Mouse (Mus musculus) kidney, adult 18-20 months (tissue): ENCODE measurements around the gene Rnf227.

Experiments
- DNase-seq: peaks from one replicate; pipeline ENCODE4 v3.0.0; 2021

The Rnf227 gene

DNA sequence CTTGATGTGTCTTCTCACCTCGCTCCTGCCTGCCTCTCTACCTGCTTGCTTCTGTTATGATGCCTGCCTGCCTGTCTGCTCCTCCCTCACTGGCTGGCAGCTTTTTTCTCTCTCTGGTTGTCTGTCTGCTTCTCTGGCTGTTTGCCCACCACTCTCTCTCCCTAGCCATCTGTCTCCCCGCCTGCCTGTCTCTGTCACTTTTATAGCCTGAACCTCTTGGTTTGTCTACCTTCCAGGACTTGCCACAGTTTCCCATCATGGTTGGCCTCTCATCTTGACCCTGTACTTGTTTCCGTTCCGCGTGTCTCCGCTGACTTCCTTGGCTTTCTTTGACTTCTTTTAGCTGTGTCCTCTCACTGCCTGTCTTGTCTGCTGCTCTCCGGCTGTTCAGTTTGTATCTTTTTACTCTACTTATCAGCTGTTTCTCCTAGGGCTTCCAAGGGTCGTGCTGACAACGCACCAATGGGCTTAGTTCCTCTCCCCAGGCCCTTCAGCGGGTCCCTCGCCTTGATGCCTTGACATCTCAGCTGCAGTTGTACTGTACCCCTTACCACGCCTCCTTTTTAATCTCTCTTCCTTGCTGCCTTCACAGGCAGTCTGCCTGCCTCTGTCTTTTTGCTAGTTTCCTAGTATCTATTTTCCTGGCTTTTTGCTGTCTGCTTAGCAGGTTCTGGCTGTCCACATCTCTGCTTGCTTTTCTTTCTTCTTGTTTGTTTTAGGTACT lies 32.0 kb downstream of the Rnf227 start:
- no peak for DNase-seq

DNA sequence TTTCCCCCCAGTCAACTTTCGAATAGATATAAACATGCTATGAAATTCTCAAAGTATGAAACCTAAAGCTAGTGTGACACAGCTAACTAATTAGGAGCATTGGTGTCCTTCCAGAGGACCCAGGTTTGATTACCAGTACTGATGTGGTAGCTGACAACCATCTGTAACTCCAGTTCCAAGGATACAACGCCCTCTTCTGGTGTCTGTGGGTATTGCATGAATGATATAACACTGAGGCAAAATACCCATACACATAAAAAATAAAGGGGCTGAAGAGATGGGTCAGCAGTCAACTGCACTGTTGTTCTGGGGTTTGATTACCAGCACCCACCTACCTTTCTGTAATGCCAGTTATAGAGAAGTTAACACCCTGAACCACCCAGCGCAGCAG lies 32.5 kb downstream of the Rnf227 start:
- no peak for DNase-seq

DNA sequence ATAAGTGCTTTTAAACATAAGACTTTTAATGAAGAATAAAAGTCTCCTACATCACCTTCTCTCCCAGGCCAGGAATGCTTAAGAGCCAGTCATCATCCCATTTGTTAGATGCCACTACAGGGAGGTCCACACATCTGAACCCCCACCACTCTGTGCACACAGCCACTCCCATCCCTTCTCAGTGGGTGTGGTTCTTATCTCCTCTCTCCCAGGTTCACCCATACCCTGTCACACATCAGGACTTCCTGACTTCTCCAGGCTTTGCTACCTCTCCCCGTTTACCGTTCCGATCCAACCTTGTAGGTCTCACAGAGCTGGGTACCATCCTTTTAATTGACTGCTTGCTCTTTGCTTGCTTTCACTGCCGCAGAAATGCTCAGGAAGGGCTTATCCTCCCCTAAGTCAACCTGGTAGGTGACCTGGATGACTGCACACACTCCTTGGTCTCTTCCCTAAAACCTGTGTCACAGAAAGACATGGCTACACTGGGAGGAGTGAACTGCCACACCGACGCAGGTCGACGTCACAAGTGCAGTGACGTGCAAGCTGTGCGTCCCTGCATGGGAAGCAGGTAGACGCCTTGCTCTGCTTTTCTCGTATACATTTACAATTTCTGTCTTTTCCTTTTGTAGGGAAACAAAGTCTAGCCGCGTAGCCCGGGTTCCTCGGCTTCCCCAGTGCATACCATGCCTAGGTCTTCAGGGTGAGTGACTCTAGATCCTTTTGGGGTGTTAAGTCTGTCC lies 33.1 kb downstream of the Rnf227 start:
- DNase-seq = no peak

DNA sequence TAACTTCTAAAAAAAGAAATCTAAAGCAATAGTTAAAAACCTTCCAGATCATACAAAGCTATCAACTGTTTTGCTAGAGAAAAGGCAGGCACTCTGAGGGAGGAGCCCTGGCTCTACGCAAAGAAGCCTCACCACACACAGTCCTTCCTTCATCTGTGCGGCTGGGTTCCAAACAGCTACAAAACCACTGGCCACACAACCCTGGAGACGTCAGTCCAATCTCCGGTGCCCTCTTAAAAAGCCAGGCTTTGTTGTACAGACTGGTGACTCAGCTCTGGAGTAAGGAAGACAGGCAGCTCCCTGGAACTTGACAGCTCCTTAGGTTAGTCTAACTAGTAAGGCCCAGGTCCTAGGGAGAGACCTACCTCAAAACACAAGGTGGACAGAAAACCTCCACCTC lies 35.4 kb downstream of the Rnf227 start:
- DNase-seq = no peak

DNA sequence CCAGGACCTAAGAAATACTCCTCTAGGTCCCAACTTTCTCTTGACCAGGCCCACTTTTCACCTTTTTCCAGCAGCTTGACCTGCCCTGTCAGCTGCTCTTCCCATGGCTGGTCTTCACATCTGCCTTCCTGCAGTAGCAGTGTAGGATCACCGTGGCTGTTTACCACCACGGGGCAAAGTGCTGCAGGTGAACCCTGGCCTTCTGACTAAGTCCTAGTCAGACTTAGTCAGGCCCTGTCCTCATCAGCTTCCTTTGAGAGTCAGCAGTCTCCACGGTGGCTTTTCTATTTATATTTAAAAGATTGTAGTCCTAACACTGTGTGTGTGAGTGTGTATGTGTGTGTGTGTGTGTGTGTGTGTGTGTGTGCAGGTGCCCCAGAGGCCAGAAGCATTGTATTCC lies 37.5 kb downstream of the Rnf227 start:
- DNase-seq = peak; percentile 64

DNA sequence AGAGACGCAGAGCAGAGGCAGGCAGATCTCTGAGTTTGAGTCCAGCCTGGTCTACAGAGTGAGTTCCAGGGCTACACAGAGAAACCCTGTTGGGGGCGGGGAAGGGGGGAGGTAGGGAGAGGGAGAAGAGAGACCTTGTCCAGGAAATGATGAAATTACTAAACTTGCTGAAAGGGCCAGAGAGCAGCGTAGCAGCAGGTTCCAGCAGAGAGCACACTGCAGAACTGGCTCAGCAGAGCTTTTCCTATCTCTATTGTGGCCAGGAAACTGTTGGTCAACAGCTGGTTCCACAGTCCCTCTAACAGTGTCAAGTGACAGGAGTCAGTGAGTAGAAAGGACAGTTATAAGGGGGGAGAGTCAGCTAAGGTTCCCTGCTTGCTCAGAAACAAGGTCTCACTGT lies 39.3 kb downstream of the Rnf227 start:
- no peak for DNase-seq

DNA sequence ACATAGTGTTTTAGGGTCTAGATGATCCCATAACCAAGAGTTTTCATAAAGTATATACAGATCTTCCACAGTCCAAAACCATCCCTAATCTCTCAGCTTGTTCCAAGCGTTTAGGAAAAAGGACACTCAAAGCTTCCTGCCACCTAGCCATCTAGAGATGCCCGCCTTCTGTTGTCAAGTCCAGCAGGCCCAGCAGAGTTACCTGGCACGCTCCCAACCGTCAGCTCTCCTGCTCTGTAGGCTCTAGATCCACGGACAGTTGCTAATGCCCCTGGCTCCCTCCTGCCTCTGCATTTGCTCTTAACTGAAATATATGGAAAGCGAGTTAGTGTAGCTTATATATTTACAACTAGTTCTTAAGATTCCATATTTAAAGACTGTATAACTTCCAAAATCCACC lies 41.1 kb downstream of the Rnf227 start:
- DNase-seq = no peak

DNA sequence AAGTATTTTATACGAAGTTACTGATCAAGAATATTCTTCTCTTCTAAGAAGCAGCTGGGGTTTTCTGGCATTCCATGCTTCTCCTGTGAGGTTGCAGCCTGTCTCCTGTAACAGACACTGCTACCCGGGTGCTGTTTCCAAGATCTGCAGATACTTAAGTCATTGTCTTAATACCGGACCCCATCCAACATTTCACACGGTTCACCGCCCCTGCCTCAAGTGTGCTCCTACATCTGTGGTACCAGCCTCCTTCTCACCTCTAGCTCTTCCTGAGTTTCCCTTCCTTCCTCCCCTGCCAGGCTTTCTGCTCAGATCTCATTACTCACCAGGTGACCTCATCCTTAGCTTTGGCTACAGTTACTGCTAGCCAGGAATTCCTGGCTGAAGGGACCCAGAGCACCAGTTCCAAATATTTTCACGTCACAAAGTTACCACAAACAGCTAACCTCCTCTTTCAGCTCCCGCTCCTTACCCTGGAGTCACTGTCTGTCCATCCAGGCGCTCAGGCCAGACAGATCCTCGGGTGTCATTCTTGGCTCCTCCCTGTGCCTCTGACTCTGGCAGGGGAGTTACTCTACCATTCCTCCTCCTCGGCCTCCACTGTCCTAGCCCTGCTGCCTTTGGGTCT lies 42.3 kb downstream of the Rnf227 start:
- peak; percentile 17 for DNase-seq

DNA sequence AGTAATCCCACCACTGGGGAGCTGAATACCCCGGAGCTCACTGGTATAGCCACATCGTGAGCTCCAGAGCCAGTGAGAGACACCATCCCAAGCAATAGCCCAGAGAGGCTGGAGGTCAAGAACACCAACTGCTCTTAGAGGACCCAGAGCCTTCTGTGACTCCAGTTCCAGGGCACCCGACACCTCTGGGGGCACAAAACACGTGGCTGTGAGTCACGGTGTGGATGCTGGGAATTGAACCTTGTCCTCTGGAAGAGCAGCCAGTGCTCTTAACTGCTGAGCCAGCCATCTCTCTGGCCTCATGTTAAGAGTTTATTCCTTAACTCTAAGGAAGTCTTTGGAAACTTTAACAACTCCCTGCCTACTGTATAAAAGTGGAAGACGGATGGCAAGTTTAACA lies 44.7 kb downstream of the Rnf227 start:
- DNase-seq = peak; percentile 78

DNA sequence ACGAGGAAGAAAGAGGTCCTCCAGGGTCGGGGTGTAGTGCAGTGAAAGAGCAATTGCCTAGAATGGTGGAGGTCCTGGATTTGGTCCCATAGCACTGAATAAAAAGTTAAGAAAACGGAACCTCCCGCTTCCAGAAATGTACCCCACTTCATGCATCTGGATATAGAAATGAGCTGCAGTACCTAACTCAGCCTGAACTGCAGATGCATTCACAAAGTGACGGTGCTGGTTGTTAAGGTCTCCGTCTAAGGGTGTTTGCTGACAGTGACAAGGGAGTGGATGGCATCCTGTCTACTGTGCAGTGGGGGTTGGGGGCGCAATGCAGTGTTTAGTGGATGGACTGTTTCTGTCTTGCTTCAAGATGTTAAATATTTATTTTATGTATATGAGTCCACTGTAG lies 46.5 kb downstream of the Rnf227 start:
- no peak for DNase-seq

DNA sequence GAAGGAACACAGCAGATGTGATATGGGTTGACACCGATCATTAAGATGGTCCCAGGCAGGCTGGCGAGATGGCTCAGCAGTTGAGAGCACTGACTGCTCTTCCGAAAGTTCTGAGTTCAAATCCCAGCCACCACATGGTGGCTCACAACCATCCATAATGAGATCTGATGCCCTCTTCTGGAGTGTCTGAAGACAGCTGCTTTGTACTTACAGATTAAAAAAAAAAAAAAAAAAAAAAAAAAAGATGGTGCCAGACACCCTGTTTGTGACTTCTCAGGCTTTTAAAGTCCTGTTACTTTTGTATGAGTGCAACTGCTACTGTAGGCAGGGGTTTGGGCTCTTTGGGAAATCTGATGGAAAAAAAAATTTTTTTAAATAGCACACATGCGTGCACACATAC lies 48.4 kb downstream of the Rnf227 start:
- no peak for DNase-seq

DNA sequence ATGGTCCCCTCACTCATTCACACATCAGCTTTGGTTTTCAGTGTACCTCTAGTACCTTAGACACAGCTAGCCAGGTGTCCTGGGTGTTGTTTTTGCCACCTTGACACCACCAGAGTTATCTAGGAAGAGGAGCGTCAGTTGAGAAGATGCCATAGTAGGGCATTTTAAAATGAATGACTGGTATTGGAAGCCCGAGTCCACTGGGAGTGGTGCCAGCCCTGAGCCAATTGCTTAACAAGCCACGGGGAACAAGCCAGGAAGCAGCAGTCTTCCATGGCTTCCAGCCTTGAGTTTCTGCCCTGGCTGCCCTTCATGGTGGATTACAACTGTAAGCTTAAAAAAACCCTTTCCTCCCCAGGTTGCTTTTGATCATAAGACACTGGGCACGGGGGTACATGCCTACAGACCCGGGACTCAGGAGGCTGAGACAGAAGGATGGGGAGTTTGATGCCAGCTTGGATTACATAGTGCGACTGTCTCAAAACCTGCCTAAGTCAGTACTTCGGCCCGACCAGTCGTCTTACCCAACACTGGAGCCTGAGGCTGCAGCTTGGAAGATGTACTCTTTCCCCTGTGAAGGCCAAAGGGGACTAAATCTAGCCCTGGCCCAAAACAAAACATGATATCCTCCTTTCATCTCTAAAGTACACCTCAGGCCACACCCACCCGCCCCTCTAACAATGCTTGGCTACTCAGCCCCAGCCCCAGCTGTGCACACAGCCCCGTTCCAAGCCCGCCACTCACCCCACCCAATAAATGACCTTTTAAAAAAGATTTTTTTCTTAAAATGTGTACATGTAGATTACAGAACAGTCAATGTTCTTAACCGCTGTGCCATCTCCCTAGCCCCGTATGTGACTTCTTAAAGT lies 49.5 kb downstream of the Rnf227 start:
- peak; percentile 63 for DNase-seq

DNA sequence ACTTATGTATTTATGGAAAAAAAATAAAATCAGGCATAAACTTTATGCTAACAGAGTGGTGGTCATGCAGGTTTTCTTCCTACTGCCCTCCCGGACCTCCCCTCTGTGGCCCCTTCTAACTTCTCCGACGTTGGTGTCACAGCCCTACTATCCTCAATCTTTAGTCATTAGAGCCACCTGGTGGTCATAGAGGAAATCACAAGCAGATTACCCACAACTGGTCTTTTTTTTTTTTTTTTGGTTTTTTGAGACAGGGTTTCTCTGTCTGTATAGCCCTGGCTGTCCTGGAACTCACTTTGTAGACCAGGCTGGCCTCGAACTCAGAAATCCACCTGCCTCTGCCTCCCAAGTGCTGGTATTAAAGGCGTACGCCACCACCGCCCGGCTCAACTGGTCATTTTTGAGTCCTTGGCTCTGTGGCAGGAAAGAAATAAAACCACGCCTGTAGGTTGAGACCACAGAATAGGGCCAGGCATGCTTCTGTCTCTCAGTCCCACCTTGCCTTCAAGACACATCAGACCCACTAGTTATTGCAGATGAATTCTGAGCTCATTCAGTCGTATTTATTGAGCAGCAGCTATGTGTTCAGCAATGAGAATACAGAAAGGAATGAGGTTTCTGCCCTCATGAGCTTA lies 50.3 kb downstream of the Rnf227 start:
- DNase-seq = peak; percentile 63
